Mouse (Mus musculus) small intestine, adult 2 months (tissue): Measurements from ENCODE around the gene Tubal3. TPM values are rescaled to one million over a fixed set of nuclear protein-coding genes. Genes with fewer than 3 reads are reported as not detected.

ENCODE experiments used
- H3K27ac ChIP-seq: fragments of 200-500 bp; 2 replicates; pipeline ENCODE4 v1.5.1; 2012; ENCODE audit warnings: low read depth, low read length, control low read depth, inconsistent platforms; ENCODE audit not compliant: insufficient read depth
- H3K27me3 ChIP-seq: fragments of 200-500 bp; 2 replicates; pipeline ENCODE4 v1.6.1; 2012; ENCODE audit warnings: mild to moderate bottlenecking, moderate library complexity, low read length, inconsistent platforms; ENCODE audit not compliant: control insufficient read depth, insufficient read depth
- H3K36me3 ChIP-seq: fragments of 200-500 bp; 2 replicates; pipeline ENCODE4 v1.6.1; 2012; ENCODE audit warnings: mild to moderate bottlenecking, low read length, control low read depth, inconsistent platforms; ENCODE audit not compliant: control insufficient read depth, insufficient read depth
- H3K4me1 ChIP-seq: fragments of 200-500 bp; 2 replicates; pipeline ENCODE4 v1.6.1; 2012; ENCODE audit warnings: low read length, inconsistent platforms, mixed read lengths; ENCODE audit not compliant: control insufficient read depth, insufficient read depth, insufficient read length
- H3K4me3 ChIP-seq: fragments of 200-500 bp; 2 replicates; pipeline ENCODE4 v1.5.1; 2012; ENCODE audit warnings: low read depth, mild to moderate bottlenecking, control low read depth, inconsistent platforms, low read length, moderate library complexity
- CTCF ChIP-seq: fragments of 200-500 bp; IDR thresholded peaks from 2 replicates; pipeline ENCODE4 v1.5.1; 2012; ENCODE audit warnings: low read depth, mild to moderate bottlenecking, control low read depth, inconsistent platforms, low read length, moderate library complexity, mixed read lengths; ENCODE audit not compliant: insufficient replicate concordance, insufficient read length; ENCODE audit errors: extremely low read depth
- POLR2A ChIP-seq: fragments of 200-500 bp; IDR thresholded peaks from 2 replicates; pipeline ENCODE4 v1.6.1; 2012; ENCODE audit warnings: low read depth, mild to moderate bottlenecking, control low read depth, inconsistent platforms, low read length, moderate library complexity
- WGBS: fragments of 180-500 bp; shearing (Covaris S2); methylation state at CpG from one replicate; pipeline ENCODE4 v1.1.7; 2018; 5-methylcytosine and 5-hydroxymethylcytosine counted together
- polyA plus RNA-seq: library from polyadenylated mRNA; depleted of rRNA; stranded (reverse); fragments of >200 nt; gene quantifications from 2 replicates; pipeline ENCODE4 v1.2.3, GENCODE M21; 2012

The Tubal3 gene
- polyA plus RNA-seq, 1 experiment: 52.6 TPM

DNA sequence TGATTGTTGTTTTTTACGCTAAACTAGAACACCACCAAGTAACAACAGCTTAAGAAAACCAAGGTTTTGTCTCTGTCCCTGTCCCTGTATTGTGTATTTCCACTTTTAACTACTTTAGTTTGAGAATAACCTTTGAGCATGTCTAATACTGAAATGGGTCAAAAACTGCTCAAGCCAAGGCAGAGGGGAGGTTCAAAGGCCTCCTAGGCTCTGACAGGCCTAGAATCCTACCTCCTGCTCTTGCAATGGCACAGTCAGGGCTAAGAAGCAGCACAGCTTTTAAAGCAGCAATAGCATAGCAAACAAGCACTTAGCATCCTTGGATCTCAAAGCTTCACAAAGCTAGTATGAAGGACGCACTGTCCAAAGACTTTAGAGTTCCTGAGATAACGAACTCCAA lies 29.0 kb upstream of the Tubal3 start:
- H3K36me3 ChIP-seq: peaks cover 48% of the 10 kb centered on the region
- WGBS: 83% methylated on average over 3 of the region's 3 CpGs
- H3K4me1 ChIP-seq: peaks cover 2% of the 10 kb centered on the region; the same call in 1 of the 2 replicates
- TF ChIP-seq POLR2A (no peak), CTCF (no peak)
- H3K4me3 ChIP-seq: no peak overlapping the region
- H3K27me3 ChIP-seq: no peaks in the 10 kb centered on the region
- H3K27ac ChIP-seq: no peak overlapping the region

DNA sequence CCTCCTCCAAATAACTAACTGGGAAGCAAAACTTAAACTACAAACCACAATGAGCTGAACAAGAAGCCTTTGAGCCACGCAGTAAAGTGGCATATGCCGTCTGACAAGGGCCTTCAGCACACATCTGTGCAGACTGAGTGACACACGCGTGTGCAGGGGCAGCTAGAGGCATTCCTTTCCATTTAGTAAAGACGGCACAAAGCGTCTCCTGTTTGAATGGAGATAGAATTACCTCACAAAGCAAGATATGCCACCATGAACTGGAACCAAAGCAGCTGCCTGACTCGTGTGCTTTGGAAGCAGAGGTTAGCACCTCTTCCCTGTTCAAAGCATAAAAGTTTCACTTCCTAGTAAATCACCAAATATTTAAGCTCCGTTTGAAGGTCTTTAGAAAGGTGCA lies 28.0 kb upstream of the Tubal3 start:
- Histone ChIP-seq H3K27me3 (no peaks in the 10 kb centered on the region), H3K36me3 (peaks cover 39% of the 10 kb centered on the region), H3K4me1 (peaks cover 7% of the 10 kb centered on the region; the same call in 1 of the 2 replicates), H3K27ac (peak overlapping the region; percentile 36), H3K4me3 (peak overlapping the region; percentile 52)
- WGBS: 19% methylated on average over 8 of the region's 8 CpGs
- TF ChIP-seq POLR2A (no peak), CTCF (no peak)

DNA sequence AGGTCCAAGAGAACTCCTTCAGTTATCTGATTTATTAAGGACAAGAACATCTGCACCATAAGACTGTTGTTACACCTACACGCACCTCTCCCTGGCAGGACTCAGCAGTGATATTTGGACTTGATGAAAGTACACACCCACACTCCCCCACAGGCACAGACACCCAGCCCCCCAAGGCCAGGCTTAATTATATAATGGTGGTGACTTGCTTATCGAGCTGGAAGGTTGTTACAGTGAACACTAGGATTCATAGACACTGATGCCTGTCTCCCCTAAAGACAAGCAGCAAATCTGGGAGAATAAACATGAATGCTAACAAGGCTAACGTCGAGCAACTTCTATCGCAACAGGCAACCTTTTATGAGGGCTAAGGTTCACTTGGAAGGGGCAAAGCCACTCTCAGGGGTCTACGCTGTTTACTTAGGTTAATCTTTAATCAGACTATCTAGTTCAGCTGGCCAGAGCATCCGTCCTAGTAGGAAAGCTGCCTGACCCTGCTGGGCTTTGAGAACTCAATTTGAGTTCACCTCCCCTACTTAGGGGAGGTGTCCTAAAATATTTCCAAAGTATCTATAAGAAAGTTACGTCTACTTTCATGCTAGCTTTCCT lies 26.5 kb upstream of the Tubal3 start:
- H3K4me3 ChIP-seq: peak overlapping the region; percentile 43; the same call in 1 of the 2 replicates
- H3K36me3 ChIP-seq: peaks cover 26% of the 10 kb centered on the region
- TF ChIP-seq CTCF: no peak
- no peak for TF ChIP-seq POLR2A
- WGBS: 28% methylated on average over 8 of the region's 8 CpGs
- H3K27me3 ChIP-seq: no peaks in the 10 kb centered on the region
- H3K27ac ChIP-seq: peak overlapping the region; percentile 90
- H3K4me1 ChIP-seq: peaks cover 20% of the 10 kb centered on the region; the same call in 1 of the 2 replicates

DNA sequence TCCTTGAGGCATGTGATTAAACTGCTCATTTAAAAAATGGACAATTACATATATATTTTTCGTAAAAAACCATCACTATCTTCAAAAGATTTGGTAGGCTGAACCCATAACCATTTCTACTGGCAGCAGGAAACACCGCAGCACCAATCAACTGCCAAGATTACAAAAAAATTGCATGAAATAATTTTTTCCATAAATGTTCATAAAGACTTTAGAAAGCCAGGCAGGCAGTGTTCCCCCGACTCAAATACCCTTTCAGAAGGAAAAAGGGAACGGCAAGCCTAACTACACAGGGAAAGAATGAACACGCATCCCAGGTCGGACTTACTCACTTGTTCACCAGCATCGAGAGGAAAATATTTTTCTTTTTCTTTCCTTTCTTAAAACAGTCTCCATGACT lies 25.5 kb upstream of the Tubal3 start:
- 7% methylated on average over 7 of the region's 7 CpGs for WGBS

DNA sequence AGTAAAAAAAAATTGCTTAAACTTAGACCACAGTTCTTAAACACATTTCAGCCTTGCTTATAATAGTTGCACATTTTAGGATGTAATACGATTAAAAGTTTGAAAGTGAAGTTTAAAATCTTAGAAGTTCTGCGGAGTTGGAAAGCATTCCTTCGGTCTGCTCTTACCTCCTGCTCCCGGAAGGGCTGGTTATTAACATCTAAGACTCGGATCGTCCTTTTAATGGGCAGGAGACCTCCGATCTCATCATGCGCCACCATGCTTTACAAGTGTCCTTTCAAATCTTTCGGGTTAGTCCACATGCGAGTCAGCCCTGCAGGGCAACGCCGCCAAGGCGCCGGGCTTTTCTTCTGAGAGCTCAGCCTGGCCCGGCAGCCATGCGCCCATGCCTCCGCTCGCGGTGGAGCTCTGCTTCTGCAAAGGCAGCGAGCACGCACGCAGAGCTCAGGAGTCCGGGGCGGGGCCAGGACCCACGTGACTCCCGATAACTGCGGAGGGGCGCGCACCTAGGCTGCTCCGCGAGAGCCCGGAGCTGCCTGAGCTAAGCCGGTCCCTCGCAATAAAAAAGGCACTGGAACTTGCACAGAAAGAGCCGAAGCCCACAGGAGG lies 24.8 kb upstream of the Tubal3 start:
- peak overlapping the region; percentile 75 for H3K4me3 ChIP-seq
- H3K36me3 ChIP-seq: peaks cover 11% of the 10 kb centered on the region
- H3K4me1 ChIP-seq: peaks cover 20% of the 10 kb centered on the region; the same call in 1 of the 2 replicates
- H3K27me3 ChIP-seq: no peaks in the 10 kb centered on the region
- H3K27ac ChIP-seq: peak overlapping the region; percentile 82
- no peak for TF ChIP-seq CTCF
- peak; percentile 99 for TF ChIP-seq POLR2A
- under 1% methylated on average over 35 of the region's 35 CpGs for WGBS

More for the DNA sequence above, 25.5 kb upstream of the Tubal3 start:
- H3K27me3 ChIP-seq: no peaks in the 10 kb centered on the region
- peak overlapping the region; percentile 54; the same call in 1 of the 2 replicates for H3K4me3 ChIP-seq
- peak overlapping the region; percentile 90 for H3K27ac ChIP-seq
- H3K4me1 ChIP-seq: peaks cover 20% of the 10 kb centered on the region; the same call in 1 of the 2 replicates
- peaks cover 17% of the 10 kb centered on the region for H3K36me3 ChIP-seq
- TF ChIP-seq CTCF: no peak
- TF ChIP-seq POLR2A: no peak

DNA sequence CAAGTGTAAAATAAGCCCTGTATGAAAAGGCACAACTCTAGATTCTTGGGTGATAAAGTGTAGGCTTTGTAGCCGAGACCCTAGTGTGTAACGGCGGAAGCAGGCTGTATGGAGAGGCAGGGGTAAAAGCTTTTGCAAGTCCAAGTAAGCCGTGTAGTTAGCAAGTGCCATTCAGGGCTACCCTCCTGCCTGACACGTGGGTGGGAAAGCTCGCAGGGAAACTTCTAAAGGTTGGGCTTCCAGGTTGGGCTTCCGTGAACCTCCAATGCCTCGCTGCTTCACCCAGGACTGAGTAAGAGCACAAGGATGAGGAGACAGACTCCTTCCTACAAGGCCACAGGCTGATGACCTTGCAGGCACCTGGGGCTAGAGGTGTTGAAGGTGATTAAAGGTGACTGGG lies 23.5 kb upstream of the Tubal3 start:
- peak overlapping the region; percentile 25 for H3K4me3 ChIP-seq
- peaks cover 6% of the 10 kb centered on the region for H3K36me3 ChIP-seq
- WGBS: 64% methylated on average over 8 of the region's 8 CpGs
- H3K27ac ChIP-seq: peak overlapping the region; percentile 96
- no peaks in the 10 kb centered on the region for H3K27me3 ChIP-seq
- H3K4me1 ChIP-seq: peaks cover 18% of the 10 kb centered on the region; the same call in 1 of the 2 replicates
- TF ChIP-seq POLR2A (no peak), CTCF (no peak)

DNA sequence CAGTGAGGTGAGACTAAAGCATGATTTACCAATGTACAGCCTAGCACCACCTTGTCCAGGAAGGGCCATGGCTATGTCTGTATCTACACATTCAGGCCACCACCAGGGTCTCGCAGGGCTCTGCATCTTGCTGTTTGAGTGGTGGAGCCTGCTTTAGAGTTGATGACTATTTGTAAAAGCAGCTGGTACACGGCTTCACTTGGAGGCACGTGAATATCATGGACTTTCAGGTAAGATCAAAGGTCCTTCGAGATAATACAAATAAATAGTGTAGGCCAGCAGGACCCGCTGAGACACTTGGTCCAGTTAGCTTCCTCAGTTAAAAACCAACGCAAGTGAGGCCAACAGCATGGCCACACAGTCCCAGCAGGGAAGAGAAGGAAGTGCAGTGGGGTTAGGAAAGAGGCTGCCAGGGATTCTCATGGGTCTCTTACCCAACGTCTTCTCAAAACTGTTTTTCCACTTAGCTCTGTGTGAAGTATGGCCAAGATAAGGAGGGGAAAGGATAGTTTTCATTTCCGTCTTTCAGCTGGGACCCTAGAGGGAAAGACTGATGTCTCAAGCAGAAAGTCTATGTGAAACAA lies 22.6 kb upstream of the Tubal3 start:
- Histone ChIP-seq H3K4me3 (no peak overlapping the region), H3K27ac (peak overlapping the region; percentile 96), H3K36me3 (no peaks in the 10 kb centered on the region), H3K27me3 (no peaks in the 10 kb centered on the region), H3K4me1 (peaks cover 18% of the 10 kb centered on the region; the same call in 1 of the 2 replicates)
- TF ChIP-seq CTCF (no peak), POLR2A (peak; percentile 50; the same call in 1 of the 2 replicates)
- 29% methylated on average over 8 of the region's 8 CpGs for WGBS
